Mouse (Mus musculus): ENCODE results near the gene Gcnt3.

Gene Gcnt3

GRCm38 (mm10) chr9:70037988-70038387 is at the start of gene Gcnt3:
Gcnt3 (minus strand) TSS chr9:70038088.
- ATAC-seq (ENCODE audit: insufficient number of reproducible peaks, low FRiP score, low TSS enrichment), result no peak

GRCm38 (mm10) chr9:70087379-70087778 is 49.5 kb upstream of the Gcnt3 start:
- ATAC-seq (ENCODE audit: insufficient number of reproducible peaks, low FRiP score, low TSS enrichment), result no peak

GRCm38 (mm10) chr9:70086091-70086490 is 48.2 kb upstream of the Gcnt3 start:
- ATAC-seq (ENCODE audit: insufficient number of reproducible peaks, low FRiP score, low TSS enrichment), result no peak

- ATAC-seq (ENCODE audit: insufficient number of reproducible peaks, low FRiP score, low TSS enrichment), result no peak
Measured at GRCm38 (mm10) chr9:70084107-70084506, 46.2 kb upstream of the Gcnt3 start.

GRCm38 (mm10) chr9:70082357-70083204 is 44.7 kb upstream of the Gcnt3 start:
- no peak for ATAC-seq (ENCODE audit: insufficient number of reproducible peaks, low FRiP score, low TSS enrichment)

GRCm38 (mm10) chr9:70081767-70082166 is 43.9 kb upstream of the Gcnt3 start:
- no peak for ATAC-seq (ENCODE audit: insufficient number of reproducible peaks, low FRiP score, low TSS enrichment)

GRCm38 (mm10) chr9:70080976-70081375 is 43.1 kb upstream of the Gcnt3 start:
- ATAC-seq (ENCODE audit: insufficient number of reproducible peaks, low FRiP score, low TSS enrichment), result no peak

GRCm38 (mm10) chr9:70080027-70080800 is 42.3 kb upstream of the Gcnt3 start:
- ATAC-seq (ENCODE audit: insufficient number of reproducible peaks, low FRiP score, low TSS enrichment), result no peak

GRCm38 (mm10) chr9:70078034-70078433 is 40.1 kb upstream of the Gcnt3 start:
- no peak for ATAC-seq (ENCODE audit: insufficient number of reproducible peaks, low FRiP score, low TSS enrichment)

GRCm38 (mm10) chr9:70077170-70077569 is 39.3 kb upstream of the Gcnt3 start:
- no peak for ATAC-seq (ENCODE audit: insufficient number of reproducible peaks, low FRiP score, low TSS enrichment)

- ATAC-seq (ENCODE audit: insufficient number of reproducible peaks, low FRiP score, low TSS enrichment), result no peak
Measured at GRCm38 (mm10) chr9:70072387-70072786, 34.5 kb upstream of the Gcnt3 start.

- no peak for ATAC-seq (ENCODE audit: insufficient number of reproducible peaks, low FRiP score, low TSS enrichment)
Measured at GRCm38 (mm10) chr9:70069961-70070435, 32.1 kb upstream of the Gcnt3 start.

- ATAC-seq (ENCODE audit: insufficient number of reproducible peaks, low FRiP score, low TSS enrichment), result no peak
Measured at GRCm38 (mm10) chr9:70067497-70067896, 29.6 kb upstream of the Gcnt3 start.

- no peak for ATAC-seq (ENCODE audit: insufficient number of reproducible peaks, low FRiP score, low TSS enrichment)
Measured at GRCm38 (mm10) chr9:70062012-70062411, 24.1 kb upstream of the Gcnt3 start.

GRCm38 (mm10) chr9:70053411-70053810 is 15.5 kb upstream of the Gcnt3 start:
- ATAC-seq (ENCODE audit: insufficient number of reproducible peaks, low FRiP score, low TSS enrichment), result no peak

- ATAC-seq (ENCODE audit: insufficient number of reproducible peaks, low FRiP score, low TSS enrichment), result no peak
Measured at GRCm38 (mm10) chr9:70052730-70053129, 14.8 kb upstream of the Gcnt3 start.

GRCm38 (mm10) chr9:70049839-70050238 is 12.0 kb upstream of the Gcnt3 start:
- no peak for ATAC-seq (ENCODE audit: insufficient number of reproducible peaks, low FRiP score, low TSS enrichment)

GRCm38 (mm10) chr9:70049416-70049783 is 11.5 kb upstream of the Gcnt3 start:
- ATAC-seq (ENCODE audit: insufficient number of reproducible peaks, low FRiP score, low TSS enrichment), result no peak

- no peak for ATAC-seq (ENCODE audit: insufficient number of reproducible peaks, low FRiP score, low TSS enrichment)
Measured at GRCm38 (mm10) chr9:70048751-70049415, 11.0 kb upstream of the Gcnt3 start.

GRCm38 (mm10) chr9:70048280-70048679 is 10.4 kb upstream of the Gcnt3 start:
- no peak for ATAC-seq (ENCODE audit: insufficient number of reproducible peaks, low FRiP score, low TSS enrichment)

- ATAC-seq (ENCODE audit: insufficient number of reproducible peaks, low FRiP score, low TSS enrichment), result no peak
Measured at GRCm38 (mm10) chr9:70047839-70048238, 10.0 kb upstream of the Gcnt3 start.

Measured in cerebellum, adult (tissue).